1 mouse cellular context compared by ENCODE assay signal in the genomic region with DNA sequence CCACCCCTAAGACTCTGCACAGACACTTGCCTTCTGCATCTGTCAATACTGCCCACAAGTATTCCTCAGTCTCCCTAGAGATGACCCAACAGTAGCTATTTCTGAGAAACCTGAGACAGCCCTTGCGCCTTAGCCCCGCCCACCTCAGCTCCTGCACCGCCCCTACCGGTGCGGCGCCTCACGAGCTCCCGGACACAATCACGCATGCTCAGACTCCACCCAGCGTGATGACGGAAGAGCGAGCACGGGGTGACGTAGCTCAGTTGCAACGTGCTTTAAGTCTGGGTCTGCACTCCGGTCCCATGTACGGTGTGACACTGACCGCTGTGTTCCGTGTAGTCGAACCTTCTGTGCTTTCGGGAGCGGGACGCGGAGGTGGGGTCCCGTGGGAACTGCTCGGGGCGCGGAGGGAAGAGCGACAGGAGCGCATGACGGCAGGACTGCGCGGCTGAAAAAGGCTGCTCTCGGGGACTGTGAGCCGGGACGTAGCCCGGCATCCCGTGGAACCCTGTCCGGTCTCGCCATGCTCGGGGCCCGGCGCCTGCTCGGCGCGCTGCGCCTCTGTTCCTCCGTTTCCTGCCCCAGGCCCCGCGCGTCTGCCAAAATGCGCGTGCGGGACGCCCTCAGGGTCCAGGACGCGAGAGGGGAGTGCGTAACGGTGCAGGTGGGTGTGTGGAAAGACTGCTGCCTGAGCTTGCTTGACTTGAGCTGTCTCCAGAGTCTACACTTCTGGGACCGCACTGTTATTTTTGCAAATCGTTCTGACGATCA.
A peak's percentile ranks its signal among the peaks of the same experiment; 100 is the strongest.
TF ChIP-seq lines count a peak whose summit lies in the region.

A gene (plus strand): TSS at position 225 of the 771 bp plus-strand sequence.

TF ChIP-seq in CH12.LX, 34 proteins besides CTCF, POLR2A, EP300 and RAD21 (continued from another document):
- peak; percentile 85 for TF ChIP-seq MYC (IDR thresholded peaks at IDR 0.05; ENCODE audit: low read depth, low read length)
- TF ChIP-seq SMC3 (IDR thresholded peaks at IDR 0.05; ENCODE audit: low read depth, low read length) = no peak
- no peak for TF ChIP-seq USF2 (conservative IDR thresholded peaks at IDR 0.05; ENCODE audit: low read depth, low read length)
- no peak for TF ChIP-seq PAX5 (IDR thresholded peaks at IDR 0.05; ENCODE audit: low read length)
- TF ChIP-seq MXI1 (IDR thresholded peaks at IDR 0.05; ENCODE audit: low read depth, low read length) = peak; percentile 83
- 0 out of 2 replicates have a peak, but pooled peaks have one; percentile 44 for TF ChIP-seq MAZ (IDR thresholded peaks at IDR 0.05; ENCODE audit: low read depth, low read length)
- peak; percentile 98 for TF ChIP-seq NELFE (IDR thresholded peaks at IDR 0.05; ENCODE audit: low read depth, low read length)
- TF ChIP-seq HCFC1 (IDR thresholded peaks at IDR 0.05; ENCODE audit: low read depth, low read length) = peak; percentile 51
- no peak for TF ChIP-seq USF1 (IDR thresholded peaks at IDR 0.05; ENCODE audit: low read depth, low read length)
- peak; percentile 89; the same call in 1 of the 2 replicates for TF ChIP-seq UBTF (IDR thresholded peaks at IDR 0.05; ENCODE audit: low read depth, low read length)
- no peak for TF ChIP-seq JUN (IDR thresholded peaks at IDR 0.05; ENCODE audit: insufficient read depth, low read depth, low read length)
- TF ChIP-seq RCOR1 (conservative IDR thresholded peaks at IDR 0.05; ENCODE audit: low read depth, low read length) = no peak
- TF ChIP-seq ZC3H11A (IDR thresholded peaks at IDR 0.05; ENCODE audit: low read depth, low read length) = no peak
- peak; percentile 93; the same call in 1 of the 2 replicates for TF ChIP-seq POLR2AphosphoS2 (IDR thresholded peaks at IDR 0.05; ENCODE audit: low read depth, low read length)
- TF ChIP-seq ZMIZ1 (IDR thresholded peaks at IDR 0.05; ENCODE audit: low read depth, low read length) = peak; percentile 88
- no peak for TF ChIP-seq JUND (conservative IDR thresholded peaks at IDR 0.05; ENCODE audit: low read depth, low read length)
- TF ChIP-seq ETS1 (conservative IDR thresholded peaks at IDR 0.05; ENCODE audit: low read depth, low read length) = no peak
- no peak for TF ChIP-seq ZKSCAN1 (IDR thresholded peaks at IDR 0.05; ENCODE audit: borderline replicate concordance, low read depth, low read length)
- TF ChIP-seq NRF1 (IDR thresholded peaks at IDR 0.05; ENCODE audit: low read depth, low read length) = peak; percentile 82
- no peak for TF ChIP-seq MAFK (IDR thresholded peaks at IDR 0.05; ENCODE audit: insufficient replicate concordance, low read length)
- TF ChIP-seq E2F4 (IDR thresholded peaks at IDR 0.05; ENCODE audit: insufficient replicate concordance, low read depth, low read length) = no peak
